Mouse (Mus musculus): ENCODE measurements around the gene Cyb5r3.
A peak's percentile ranks its signal among the peaks of the same experiment; 100 is the strongest.

Cyb5r3 gene

DNA sequence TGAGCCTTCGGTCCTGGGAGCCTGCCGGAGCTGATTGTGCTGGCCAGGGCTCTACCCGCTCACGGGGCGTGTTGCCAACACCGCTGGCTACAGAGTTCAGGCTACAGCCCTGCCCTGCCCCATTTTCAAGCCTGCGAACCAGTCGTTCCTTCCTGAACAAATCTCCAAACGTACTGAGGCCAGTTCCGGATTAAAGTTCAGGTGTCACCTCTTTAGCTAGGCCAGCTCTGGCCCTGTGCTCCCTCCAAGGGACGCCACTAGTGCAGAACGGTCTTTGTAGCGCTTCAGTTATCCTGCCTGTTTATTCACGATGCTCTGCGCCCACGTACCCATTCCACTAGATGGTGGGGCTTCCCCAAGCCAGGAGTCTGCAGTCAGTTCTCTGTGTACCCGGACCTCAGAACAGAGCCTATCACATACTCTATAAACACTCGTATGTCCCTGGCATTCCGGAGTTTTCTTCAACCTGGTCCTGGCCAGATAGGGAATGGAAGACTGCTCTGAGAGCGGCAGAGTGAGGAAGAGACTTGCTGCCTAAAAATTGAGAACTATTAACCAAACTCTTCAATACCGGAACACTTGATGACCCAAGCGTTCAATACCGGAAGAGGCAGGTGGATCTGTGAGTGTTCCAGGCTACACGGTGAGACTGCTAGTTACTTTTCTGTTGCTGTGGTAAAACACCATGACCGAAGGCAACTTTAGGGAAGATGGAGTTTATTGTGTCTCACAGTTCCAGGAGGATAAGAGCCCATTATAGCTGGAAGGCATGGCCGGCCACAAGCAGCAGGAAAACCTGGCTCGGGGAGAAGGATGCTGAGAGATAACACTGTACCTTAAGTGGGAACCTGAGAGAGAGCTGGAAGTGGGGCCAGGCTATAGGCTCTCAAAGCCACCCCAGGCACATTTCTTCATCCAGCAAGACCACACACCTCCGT lies at the start of gene Cyb5r3:
Gene Cyb5r3, minus strand, starts transcription at position 101 of the 938 bp plus-strand sequence.
- DNase-seq (ENCODE audit: low read depth, low spot score), result peak; percentile 64

DNA sequence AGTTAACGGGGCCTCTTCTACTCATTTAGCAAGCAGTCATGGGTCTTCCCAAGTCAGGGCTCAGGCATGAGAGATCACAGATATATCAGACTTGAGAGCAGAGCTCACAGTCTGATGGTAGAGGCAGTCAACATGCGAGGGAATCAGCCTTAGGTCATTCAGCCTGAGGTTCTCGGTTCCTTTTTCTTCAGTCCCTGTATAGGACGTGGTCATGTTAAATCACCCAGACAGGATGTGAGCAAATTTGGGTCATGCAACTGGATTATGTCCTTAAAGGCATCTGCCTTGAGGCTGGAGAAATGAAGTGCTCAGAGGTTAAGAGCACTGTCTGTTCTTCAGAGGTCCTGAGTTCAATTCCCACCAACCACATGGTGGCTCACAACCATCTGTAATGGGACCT lies 49.3 kb upstream of the Cyb5r3 start:
- no peak for DNase-seq (ENCODE audit: low read depth, low spot score)

DNA sequence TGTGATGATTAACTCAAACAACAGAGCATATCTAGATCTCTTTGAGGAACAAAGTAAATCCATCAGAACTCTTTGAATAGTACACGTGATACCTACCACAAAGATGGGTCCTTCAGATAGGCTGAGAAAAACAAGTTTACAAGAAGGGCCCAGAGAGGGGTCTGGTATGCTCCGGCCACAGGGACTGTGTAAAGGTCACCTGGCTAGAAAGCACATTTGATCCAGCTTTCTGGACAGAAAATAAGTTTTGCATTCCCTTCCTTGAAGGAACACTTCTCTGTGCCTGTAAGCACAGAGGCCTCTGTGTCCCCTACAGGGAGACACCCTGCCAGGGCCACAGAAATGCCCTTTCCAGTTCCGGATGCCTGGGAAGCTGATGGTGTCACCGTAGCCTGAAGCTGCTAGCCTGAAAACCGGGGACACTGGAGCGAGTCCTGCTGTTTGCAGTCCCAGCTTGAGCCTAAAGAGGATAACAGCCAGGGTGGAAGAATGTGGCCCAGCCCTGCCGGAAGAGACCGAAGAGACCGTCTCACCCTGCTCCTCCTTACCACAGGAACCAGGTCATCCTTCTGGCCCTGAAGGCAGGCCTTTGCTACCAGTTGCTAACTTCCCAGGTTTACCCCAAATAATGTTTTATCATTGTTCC lies 48.1 kb upstream of the Cyb5r3 start:
- DNase-seq (ENCODE audit: low read depth, low spot score), result no peak

DNA sequence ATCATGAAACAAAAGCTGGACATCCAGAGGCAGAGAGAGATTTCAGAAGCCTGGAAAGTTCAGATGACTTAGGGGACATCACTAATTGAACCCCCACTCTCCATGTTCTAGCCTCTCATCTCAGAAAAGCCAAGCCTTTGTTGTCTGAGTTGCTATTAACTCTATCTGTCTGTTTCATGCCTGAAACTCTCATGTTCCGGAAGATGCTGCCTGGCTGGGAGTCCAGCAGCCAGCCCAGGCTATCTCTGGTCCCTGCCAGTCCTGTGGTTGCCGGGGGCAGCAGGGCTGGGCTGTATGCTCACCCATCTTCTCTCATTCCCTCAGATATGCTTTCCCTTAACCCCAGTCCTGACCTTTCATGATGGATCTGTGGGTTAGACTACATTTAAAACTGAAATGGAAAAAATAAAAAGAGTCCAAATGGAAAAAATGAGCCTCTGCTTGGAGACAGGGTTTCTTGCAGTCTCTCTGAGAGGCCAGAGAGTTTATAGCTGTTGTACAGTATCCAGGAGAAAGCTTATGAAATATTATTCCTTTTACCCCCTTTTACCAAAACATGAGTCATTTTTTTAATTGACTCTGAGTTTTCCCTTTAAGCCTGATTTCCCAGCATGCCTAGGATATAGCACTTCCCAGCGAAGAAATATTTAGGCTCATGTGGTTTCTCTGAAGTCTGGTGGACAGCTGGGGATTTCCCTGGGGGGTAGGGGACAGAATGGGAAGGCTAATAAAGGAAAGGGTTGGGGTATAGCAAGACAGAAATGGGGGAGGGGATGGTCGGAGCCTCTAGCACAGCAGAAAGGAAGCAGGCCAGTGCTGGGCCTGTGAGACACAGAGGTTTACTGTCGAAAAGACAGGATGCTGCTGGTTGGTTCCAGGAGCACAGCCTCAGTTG lies 43.2 kb upstream of the Cyb5r3 start:
- DNase-seq (ENCODE audit: low read depth, low spot score), result no peak

DNA sequence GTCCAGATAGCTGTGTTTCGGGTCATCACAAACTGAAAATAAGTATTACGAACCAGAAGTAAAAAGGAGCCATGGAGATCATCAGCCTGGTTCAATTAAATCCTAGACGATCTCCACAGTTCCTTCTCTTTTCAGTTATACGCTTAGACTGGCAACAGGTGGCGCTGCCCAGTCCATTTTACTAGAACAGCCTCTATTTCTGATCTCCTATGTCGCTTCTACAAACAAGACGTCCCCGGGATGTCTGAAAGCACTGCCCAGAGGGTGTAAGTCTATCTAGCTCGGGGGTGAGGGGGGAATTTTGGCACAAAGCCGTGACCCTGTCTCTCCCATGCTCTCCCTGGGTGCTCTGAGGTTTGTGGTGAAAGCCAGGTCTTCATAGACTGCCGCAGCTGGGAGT lies 37.8 kb upstream of the Cyb5r3 start:
- DNase-seq (ENCODE audit: low read depth, low spot score), result peak; percentile 55

DNA sequence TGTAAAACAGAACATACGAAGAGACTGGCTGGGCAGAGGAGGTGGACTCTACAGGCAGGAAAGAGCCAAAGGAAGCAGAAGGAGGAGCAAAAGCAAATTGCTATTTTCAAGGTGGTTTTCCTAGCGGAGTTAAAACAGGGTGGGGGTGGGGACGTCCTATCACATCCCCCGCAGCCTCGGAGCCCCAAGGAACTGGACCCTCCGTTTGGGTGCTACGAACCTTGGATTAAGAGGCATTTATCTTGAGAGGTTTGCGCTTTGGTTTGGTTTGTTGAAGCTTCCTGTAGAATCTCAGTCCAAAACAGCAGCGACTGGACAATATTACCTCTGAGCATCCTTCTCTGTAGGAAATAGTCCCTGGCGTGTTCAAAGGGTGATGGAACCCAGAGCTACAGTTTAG lies 37.3 kb upstream of the Cyb5r3 start:
- no peak for DNase-seq (ENCODE audit: low read depth, low spot score)

DNA sequence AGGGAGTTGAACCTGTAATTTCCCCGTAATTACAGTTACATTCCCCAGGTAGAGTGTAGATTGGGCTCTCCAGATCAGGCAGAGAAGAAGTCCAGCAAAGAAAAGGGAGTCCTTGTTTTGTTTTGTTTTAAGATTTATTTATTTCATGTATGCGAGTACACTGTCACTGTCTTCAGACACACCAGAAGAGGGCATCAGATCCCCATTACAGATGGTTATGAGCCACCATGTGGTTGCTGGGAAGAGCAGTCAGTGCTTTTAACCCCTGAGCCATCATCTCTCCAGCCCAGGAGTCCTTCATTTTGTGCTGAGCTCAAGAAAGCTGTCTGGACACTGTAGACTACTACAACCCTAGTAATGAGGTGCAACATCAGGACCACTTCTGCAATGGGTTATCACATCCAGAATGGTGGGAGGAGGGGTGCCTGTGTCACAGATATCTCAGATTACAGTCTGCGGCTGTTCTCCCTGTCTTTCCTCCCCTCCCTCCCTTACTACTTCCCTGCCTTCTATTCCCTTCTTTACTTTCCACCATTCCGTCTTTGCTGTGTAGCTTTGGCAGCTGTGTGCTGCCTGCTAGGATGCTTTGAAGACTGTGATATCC lies 36.8 kb upstream of the Cyb5r3 start:
- no peak for DNase-seq (ENCODE audit: low read depth, low spot score)

DNA sequence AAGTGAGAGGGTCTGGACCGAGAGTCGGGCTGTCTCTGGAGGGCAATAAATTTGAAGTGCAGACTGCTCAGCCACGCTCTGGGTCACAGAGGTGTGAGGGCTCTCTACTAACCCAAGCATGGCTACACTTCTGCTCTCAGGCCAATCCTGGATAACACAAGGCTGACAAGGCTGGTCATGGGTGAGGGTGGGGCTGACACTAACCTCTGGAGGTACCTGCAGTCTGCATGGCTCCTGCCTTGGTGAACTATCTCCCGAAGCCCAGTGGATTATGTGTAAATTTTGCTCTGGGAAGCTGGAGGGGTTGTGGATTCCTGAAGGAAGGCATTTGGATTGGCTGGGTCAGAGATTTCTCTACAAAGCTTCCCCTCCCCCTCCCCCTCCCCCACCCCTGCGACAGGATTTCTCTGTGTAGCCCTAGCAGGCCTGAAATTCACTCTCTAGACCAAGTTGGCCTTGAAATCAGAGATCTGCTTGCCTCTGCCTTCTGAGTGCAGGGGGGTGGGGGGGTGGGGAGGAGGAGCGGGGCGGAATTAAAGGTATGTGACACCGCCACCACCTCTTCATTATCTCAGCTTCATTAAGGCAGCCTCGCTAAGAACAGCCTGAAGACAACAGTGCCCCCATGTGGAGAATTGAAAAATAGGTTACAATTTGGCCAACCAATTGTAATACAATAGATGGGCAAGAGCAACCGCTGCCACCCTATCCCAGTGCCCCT lies 32.5 kb upstream of the Cyb5r3 start:
- peak; percentile 81 for DNase-seq (ENCODE audit: low read depth, low spot score)

DNA sequence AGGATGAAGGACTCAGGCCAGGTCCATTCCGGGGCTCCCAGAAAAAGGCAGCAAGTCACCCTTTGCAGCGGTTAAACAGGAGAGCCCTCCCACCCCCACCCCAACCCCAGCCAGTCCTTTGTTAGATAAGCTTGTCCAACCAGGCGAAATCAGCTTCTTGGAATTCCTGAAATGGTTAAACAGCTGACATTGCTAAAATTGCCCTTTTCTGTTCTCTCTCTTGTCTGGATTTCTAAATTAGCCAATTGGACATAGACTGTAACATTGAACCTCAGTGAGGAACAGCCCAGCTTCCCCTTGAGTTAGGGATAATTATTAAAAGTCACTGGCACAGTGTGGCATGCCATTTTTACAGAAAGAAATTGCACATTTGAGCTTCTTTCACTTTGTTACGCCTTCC lies 30.0 kb upstream of the Cyb5r3 start:
- no peak for DNase-seq (ENCODE audit: low read depth, low spot score)

DNA sequence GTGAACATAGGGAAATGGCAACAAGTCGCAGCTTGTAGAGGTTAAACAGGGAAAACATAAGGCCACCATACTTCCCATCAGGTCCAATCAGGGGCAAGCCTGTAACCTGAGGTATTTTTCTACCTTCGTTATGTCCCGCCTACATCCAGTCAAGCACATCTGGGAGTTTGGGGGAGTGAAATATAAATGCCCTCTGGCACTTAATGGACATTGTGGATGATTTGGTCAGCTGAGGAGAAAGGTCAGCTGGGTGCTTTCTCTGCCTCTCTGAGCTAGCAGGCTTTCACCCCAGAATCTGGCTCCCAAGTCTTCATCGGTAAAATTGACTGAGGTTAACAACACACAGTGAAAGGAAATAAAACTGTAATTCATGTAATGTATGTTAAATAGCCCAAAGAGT lies 21.0 kb upstream of the Cyb5r3 start:
- no peak for DNase-seq (ENCODE audit: low read depth, low spot score)

DNA sequence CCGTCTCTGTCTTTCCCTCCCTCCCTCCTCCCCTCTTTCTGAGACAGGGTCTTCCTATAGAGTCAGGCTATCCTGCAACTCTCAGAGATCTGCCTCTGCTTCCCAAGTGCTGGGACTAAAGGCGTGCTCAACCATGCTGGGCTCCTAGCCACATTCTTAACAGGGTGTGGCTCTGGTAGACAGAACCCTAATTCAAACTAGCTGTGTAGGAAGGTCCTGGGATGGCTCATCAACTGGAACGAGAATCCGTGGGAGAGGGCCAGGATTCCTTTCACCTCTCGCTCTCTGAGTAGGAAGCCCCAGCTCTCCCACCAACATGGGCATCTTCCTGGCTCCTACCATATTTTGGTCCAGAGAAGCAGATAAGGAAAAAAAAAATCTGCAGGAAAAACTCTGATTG lies 10.0 kb upstream of the Cyb5r3 start:
- no peak for DNase-seq (ENCODE audit: low read depth, low spot score)

DNA sequence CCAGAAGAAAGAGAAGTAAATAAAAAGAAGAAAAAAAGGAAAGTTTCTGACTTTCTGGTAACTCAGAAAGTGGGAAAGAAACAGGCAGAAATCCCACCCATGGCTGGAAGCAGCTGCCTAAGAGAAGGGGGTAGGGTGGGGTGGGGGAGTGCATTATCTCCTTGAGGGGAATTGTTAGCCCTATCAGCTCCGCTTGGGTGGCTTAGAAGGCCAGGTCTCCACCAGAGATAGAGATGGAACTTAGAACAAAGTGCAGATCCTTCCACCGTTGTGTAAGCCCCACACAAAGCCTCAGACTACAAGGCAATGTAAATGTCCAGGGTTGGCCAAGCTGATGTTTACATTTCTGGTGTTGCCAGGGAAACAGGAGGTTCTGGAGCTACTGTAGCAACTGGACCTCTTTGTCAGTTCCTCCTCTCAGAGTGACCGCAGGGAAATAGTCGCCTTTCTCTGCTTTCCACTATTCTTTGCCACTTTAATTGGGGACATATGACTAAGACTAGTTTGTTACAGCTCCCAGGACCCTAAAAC lies 9.5 kb upstream of the Cyb5r3 start:
- DNase-seq (ENCODE audit: low read depth, low spot score), result no peak

DNA sequence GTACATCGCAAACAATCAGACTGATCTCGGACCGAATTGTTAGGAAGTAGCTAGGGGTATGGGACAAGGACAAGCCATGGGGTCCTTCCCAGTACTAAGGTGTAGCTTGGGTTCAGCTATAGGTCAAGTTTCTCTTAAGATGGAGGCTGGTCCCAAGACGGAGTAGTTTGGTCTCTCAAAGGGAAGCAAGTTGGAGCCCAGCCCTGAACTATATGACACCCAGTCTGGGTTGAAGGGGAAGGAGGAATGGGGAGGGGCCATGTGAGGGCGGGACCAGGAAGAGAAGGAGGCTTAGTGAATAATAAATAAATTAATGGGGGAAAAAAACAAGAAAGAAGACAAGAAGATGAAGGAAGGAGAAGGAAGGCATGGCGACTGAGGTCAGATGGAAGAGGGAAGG lies 7.6 kb upstream of the Cyb5r3 start:
- DNase-seq (ENCODE audit: low read depth, low spot score), result no peak

DNA sequence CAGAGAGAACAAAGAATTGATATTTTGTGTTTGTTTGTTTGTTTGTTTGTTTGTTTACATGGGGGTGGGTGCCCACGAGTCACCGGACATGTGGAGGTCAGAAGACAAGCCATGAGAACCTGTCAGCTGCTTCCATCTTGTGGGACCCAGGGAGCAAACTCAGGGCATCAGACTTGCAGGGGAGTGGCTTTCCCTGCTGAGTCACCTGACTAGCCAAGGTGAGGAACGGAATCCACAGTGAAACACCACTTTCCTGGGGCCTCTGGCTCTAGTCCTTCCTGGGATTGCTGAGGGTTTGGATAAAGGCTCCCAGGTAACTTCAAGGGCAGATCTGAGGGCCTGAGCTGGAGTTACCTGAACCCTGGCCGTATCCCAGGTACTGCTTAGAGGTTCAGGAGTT lies 4.3 kb upstream of the Cyb5r3 start:
- DNase-seq (ENCODE audit: low read depth, low spot score), result no peak

DNA sequence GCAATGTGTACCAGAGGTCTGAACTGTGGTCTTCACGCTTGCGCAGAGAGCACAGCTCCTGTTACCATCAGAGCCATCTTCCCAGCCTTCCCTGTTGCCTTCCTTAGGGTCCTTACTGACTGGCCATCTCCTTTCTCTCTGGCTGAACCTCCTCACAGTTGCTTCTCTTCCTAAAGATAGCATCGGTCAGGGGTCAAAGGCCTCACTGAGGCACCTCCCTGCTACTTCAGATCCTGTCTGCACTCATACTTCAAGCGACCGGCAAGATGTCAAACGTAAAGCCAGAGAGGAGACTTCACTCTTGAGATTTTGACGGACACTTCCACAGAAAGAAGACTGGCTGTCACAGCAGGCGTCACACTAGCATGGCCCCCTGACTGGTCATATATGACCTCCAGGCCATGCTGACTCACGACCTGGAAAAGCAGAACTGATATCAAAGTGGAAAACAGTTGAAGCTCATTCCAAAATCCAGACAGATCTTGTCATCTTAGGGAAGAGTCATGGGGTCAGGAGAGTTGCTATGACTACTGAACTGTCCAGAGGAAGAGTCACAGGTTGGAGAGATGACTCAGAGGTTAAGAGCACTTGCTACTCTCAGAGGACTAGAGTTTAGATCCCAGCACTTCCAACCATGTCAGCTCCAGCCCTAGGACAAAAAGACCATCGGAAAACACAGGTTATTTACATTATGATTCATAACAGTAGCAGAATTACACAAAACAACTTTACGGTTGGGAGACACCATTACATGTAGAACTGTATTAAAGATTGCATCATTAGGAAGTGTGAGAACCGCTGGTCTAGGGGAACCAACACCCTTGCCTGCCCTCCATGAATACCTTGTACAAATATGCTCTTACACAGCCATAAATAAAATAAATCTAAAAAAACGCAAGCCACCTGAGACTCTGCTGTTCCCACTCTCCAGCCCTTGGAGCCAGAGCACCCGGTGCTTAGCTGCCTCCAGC lies 1.8 kb upstream of the Cyb5r3 start:
- no peak for DNase-seq (ENCODE audit: low read depth, low spot score)

DNA sequence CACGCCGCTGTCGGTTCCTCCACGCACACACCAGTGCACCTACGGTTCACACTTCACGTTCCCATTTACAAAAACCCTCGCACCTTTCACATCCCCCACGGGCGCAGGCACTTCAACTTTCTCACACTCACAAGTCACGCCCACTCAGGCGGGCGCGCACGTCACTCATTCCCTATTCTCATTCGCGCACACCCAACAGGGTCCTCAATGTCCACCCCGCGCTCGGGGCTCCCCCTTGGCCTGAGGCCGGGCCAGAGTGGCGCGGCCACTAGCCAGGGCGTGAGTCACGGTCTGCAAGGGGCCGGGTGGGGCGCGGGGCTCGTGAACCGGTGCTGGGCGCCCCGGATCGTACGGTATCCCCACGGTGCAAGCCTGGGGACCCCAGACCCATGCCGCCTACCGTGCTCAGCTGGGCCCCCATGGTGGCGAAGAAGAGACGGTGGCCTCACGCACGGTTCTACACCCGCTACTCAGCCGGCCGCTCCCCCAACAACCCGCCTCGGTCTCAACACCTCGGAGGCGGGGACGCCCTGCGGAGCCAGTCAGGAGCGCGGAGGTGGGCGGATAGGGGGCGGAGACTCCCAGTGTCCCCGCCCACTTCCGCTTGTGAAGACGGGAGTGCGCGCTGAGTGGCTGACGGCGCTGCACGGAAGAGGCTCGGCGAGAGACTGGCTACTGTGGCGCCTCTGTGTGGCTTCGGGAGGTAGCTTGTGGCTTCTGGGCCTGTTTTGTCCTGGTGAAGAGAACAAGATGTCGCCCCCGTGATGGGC lies 495 bp downstream of the Cyb5r3 start:
- peak; percentile 99 for DNase-seq (ENCODE audit: low read depth, low spot score)

DNA sequence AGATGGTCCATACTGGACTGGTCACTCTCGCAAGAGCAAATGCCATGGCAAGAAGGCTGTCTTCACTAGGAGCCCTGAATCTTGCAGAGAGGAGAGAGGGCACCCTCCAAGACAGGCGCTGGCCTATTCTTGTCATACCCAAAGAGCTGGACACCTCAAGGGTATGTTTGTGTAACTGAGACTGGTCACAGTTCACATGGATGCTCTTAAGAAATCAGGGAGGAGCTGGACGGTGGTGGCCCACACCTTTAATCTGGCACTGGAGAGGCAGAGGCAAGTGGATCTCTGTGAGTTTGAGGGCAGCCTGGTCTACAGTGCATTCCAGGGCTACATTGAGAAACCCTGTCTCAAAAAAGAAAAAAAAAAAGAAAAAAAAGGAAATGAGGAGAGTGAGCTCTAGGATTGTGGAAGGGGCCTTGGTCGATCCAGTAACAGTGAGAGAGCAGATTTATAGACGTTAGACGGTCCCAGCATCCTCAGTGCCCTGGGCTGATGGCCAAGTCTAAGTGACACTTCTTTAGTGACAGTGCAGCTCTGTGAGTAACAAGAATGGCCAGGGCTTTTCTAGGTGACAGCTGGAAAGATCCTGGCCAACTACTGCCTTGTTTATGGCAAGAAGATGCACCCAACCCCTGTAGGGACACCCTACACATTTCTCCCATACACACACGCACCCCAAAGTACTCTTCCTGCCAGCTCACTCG lies 1.3 kb downstream of the Cyb5r3 start:
- DNase-seq (ENCODE audit: low read depth, low spot score), result no peak
